Comparison of ENCODE assay signal across 8 mouse cellular contexts in genomic region chr14:51884598-51885331, GRCm38 (mm10). TPM values are rescaled to one million over a fixed set of nuclear protein-coding genes. Genes with fewer than 3 reads are reported as not detected.
A peak's percentile ranks its signal among the peaks of the same experiment; 100 is the strongest.
DNase-seq lines count a peak whose midpoint lies in the region; ATAC-seq lines count a peak whose summit lies in the region.

Gene Mettl17 (plus strand): TSS chr14:51884842.

- ATAC-seq in hindbrain, embryonic 16.5 days: peak; percentile 99

- H3K9me3 ChIP-seq in hindbrain, embryonic 16.5 days (ENCODE audit: control insufficient read depth, low read length): no peaks in the 10 kb centered on the region

- peak within 1 kb of the TSS; percentile 75 for H3K4me2 ChIP-seq in hindbrain, embryonic 16.5 days (ENCODE audit: low read length)

- peak within 1 kb of the TSS; percentile 83 for H3K27ac ChIP-seq in hindbrain, embryonic 16.5 days (ENCODE audit: low read depth, low read length)
- peak within 1 kb of the TSS; percentile 54 for H3K27ac ChIP-seq in macrophage

- WGBS in hindbrain, embryonic 16.5 days: under 1% methylated on average over 43 of the region's 43 CpGs
- WGBS in macrophage (ENCODE audit: missing documents): 2% methylated on average over 43 of the region's 43 CpGs

- H3K4me3 ChIP-seq in hindbrain, embryonic 16.5 days (ENCODE audit: low read length): peak within 1 kb of the TSS; percentile 74
- H3K4me3 ChIP-seq in macrophage (ENCODE audit: inconsistent target): peak within 1 kb of the TSS; percentile 99

- peak within 1 kb of the TSS; percentile 75 for H3K9ac ChIP-seq in hindbrain, embryonic 16.5 days (ENCODE audit: low read depth, low read length)

- DNase-seq in WW6 (ENCODE audit: low read depth, low spot score): peak; percentile 92
- DNase-seq in cerebellum, postnatal 4 days (ENCODE audit: low spot score in 2 of 2): peak; percentile 75 to 92
- peak; percentile 97 for DNase-seq in gastrocnemius, adult 18-20 months (ENCODE audit: low spot score)
- peak; percentile 88 to 89 for DNase-seq in left cerebral cortex, adult 18-20 months (ENCODE audit: low spot score in 2 of 2)
- DNase-seq in right cerebral cortex, adult 18-20 months: peak; percentile 95
- peak; percentile 80 for DNase-seq in urinary bladder, postnatal 10 days (ENCODE audit: low spot score)

- H3K4me1 ChIP-seq in hindbrain, embryonic 16.5 days (ENCODE audit: control insufficient read depth, insufficient read depth, low read depth, low read length): peaks cover 12% of the 10 kb centered on the region

- H3K36me3 ChIP-seq in hindbrain, embryonic 16.5 days (ENCODE audit: control insufficient read depth, insufficient read depth, low read length): peaks cover 18% of the 10 kb centered on the region
- peaks cover 28% of the 10 kb centered on the region for H3K36me3 ChIP-seq in macrophage (ENCODE audit: inconsistent target)

- H3K79me2 ChIP-seq in macrophage (ENCODE audit: inconsistent target): peaks cover 21% of the 10 kb centered on the region

- H3K27me3 ChIP-seq in hindbrain, embryonic 16.5 days (replicated peaks; ENCODE audit: control insufficient read depth, insufficient read depth, low read length): no peaks in the 10 kb centered on the region

RNA-seq across cellular contexts. Expression of gene Mettl17, which starts in this region (rescaled TPM):
- total RNA-seq in gastrocnemius, adult 18-20 months (2021): 10 to 100 TPM; 12.2 to 19.5 TPM
- 80.4 and 88.1 TPM in 2 replicates for polyA plus RNA-seq in hindbrain, embryonic 16.5 days (2015; fragmentation: Nextera tagmentation; extraction: Ambion mirVana)
- total RNA-seq in left cerebral cortex, adult 18-20 months (2021): 10 to 100 TPM; 27.3 to 31.7 TPM
- 100 to 1,000 TPM in 2 of 26 experiments, 10 to 100 TPM in 24; 13.3 to 123 (median 53.1) TPM for total RNA-seq in macrophage (2018; cell fraction: chromatin; rRNA removed)
- 10 to 100 TPM in 1 of 26 experiments, 1 to 10 TPM in 25; 2.6 to 13.0 (median 5.4) TPM for total RNA-seq in macrophage (2018; cell fraction: cytosol; rRNA removed)
- 10 to 100 TPM in 20 of 26 experiments, 1 to 10 TPM in 6; 6.1 to 46.1 (median 20.8) TPM for total RNA-seq in macrophage (2018; cell fraction: nucleus; rRNA removed)
- 5.5 to 12.4 TPM (median 8.5 TPM) in 3 replicates for polyA plus RNA-seq in macrophage (2018)

Comparison
In these comparisons a context has a peak if more than half of its experiments do, and no peak if none do; other contexts are left out.
1. Peak in every context shown above with its lines: DNase-seq, ATAC-seq, H3K4me3 ChIP-seq and H3K27ac ChIP-seq.